Mouse (Mus musculus) hematopoietic stem cell, adult 5-6 weeks (primary cell): ENCODE measurements around the gene Ptprn2. TPM values are rescaled to one million over a fixed set of nuclear protein-coding genes. Genes with fewer than 3 reads are reported as not detected.

Source experiments
- ATAC-seq, 2 experiments: fragments of 125-278 bp in 1 of 2; replicated peaks in 1 of 2; 2 replicates each; pipeline ENCODE4 v1.8.0; 2016 to 2017; ENCODE audit warnings: inconsistent platforms in 2 of 2, mild to moderate bottlenecking in 2 of 2, moderate number of reproducible peaks in 2 of 2, low read depth in 1 of 2, moderate TSS enrichment in 1 of 2; ENCODE audit not compliant: low FRiP score in 2 of 2, poor library complexity in 2 of 2, severe bottlenecking in 2 of 2, insufficient read depth in 1 of 2, low TSS enrichment in 1 of 2
- total RNA-seq: library from RNA; stranded (forward); fragments of 172-1452, 232-1000 nt; gene quantifications from 2 replicates; pipeline ENCODE4 v1.2.3, GENCODE M21; 2017

The Ptprn2 gene
- total RNA-seq, 1 experiment from 2014 or later, result not detected

DNA sequence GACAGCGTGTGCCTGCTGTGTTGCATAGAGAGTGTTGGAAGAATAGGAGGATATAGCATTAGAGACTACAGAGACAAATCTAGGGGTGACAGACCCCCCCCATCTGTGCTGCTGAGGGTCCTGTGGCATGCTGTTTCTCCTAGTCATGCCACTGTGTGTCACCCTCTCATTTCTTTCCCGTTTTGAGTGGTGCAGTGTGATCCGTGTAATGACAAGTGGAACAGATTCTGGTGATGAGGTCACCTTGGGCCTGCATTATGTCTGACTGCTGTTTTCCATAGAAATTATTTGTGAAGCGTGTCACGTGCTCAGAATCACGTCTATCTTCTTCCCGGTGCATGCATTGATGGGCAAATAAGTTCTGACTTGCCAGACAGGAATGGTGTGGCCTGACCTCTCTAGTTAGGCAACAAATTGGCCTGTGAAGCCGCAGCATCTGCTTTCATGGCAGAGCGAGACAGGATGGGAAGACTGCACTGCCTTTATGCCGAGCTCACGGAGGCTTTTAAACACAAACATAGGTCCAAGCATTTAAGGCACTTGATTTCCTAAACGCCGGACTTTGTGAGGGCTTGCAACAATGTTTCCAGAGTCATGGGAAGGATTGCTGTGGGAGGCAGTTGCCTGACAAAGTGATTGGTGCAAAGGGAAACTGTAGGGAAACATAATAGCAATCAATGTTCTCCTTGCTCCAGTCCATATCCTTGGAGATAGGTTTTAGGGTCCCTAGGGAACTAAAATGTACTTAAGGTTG lies 467.1 kb downstream of the Ptprn2 start:
- no peak for ATAC-seq

DNA sequence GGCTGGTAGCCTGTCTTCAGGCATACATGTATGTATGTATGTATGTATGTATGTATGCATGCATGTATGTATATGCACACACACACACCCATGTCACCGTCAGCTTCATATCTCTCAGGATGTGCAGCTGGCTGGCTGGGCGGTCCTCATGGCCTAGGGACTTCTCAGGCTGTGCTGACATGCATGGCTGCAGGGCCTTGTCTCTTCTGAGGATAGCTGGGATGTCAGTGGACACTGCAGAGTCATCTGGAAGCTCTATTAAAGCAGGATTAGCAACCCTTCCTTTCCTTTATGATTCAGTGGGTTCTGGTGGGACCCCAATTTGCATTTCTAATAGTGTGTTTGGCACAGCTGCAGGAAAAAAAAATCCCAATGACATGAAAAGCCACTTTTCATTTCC lies 473.6 kb downstream of the Ptprn2 start:
- ATAC-seq, result no peak

DNA sequence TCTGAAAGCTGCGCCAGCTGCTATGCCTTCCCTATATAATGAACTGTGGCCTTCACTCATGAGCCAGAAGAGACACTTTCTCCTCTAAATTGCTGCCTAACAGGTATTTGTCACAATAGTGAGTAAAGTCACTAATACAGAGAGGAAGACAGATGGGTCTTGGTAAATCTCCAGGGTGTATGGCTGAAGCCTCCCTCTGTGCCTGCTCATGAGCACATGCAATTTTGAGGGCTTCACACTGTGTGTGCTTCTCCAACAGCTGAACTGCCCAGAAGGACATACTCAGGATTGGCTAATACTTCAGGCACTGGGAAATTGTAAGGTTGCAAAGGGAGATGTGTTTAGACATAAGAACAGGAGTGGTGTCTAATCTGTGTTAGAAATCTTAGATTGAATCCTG lies 478.4 kb downstream of the Ptprn2 start:
- no peak for ATAC-seq

DNA sequence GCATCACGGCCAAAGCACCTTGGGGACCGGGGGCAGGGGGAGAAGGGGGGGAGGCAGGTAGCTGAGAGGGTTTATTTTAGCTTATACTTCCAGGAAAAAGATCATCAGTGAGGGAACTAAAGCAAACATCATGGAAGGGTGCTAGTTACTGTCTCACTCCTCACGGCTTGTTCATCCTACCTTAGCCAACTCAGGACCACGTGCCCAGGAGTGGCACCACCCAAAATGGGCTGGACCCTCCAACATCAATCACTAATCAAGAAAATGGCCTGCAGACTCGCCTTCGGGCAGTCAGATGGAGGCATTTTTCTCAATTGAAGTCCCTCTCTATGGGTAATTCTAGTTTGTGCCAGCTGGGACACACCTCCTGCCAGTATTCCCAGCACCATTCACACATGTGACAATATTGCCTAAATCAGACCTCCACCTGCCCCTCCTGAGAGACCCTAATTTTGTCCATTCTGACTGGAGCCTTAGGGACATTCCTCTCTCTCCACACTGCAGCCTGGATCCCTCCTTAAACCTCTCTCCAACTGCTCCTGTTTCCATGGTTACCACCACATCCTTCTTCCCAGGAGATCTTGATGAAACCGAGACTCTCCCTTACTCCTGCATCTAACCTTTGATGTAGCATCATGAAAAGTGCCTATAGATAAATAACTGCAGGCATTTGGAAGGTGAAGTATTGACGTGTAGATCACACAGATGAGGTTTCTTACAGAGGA lies 482.9 kb downstream of the Ptprn2 start:
- no peak for ATAC-seq

DNA sequence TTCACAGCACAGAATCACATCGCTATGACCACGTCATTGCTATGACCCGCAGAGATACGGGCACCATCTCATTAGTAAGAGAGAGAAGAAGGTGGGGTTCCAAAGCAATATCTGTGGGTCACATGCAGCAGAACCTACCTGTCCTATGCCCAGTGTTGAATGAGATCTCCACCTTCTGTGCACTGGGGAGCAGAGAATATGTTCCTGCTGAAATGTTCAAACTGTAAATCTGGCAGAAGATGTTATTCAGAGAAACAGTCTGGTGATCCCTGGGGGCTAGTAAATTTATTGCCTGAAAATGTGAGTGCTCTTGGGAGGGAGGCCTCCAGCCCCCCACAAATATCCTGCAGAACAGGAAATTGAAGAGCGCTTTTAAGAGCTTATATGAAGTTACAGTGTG lies 490.0 kb downstream of the Ptprn2 start:
- no peak for ATAC-seq

DNA sequence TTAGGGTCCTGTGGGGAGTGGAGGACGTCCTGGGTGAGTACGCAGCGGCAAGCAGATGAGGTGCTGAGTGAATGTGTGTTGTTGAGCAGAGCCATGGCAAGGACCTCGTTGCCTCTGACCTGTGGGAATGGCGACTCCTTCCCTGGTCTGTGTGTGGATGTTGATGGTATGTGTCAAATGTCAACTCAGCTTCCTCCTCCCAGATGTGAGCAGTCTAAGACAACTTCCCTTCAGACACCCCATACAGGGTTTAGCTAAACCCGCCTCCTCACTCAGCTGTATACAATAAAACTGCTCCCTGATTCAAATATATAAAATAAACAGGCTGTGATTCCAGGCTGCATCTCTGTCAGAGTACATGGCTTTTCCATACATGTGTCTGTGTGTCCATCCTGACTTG lies 491.5 kb downstream of the Ptprn2 start:
- ATAC-seq, result no peak

DNA sequence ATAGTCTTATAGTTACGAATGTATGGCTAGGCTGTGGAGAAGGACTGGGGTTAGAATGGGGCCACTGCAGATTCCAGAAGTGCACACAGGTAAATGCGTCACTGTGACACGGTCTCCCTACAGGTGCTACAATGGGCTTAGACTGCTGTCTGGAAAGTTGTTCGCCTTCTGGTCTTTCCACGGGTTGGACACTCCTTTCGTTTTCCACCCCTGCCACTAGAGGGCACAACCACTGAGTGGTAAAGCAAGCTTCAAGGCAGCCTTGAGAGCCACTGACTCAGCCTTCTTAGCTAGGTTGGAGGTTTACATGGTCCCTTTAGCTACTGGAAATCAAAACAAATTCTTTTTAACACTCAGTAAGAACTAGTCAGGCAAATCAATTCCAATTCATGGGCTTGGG lies 492.7 kb downstream of the Ptprn2 start:
- no peak for ATAC-seq

DNA sequence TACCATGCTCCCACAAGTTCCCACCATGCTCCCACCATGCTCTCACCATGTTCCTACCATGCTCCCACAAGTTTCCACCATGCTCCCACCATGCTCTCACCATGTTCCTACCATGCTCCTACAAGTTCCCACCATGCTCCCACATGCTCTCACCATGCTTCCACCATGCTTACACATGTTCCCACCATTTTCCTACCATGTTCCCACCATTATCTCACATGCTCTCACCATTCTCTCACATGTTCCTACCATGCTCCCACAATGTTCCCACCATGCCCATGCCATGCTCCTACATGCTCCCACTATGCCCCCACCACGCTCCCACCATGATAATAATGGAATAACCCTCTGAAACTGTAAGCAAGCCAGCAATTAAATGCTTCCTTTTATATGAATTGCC lies 495.8 kb downstream of the Ptprn2 start:
- ATAC-seq, result no peak

DNA sequence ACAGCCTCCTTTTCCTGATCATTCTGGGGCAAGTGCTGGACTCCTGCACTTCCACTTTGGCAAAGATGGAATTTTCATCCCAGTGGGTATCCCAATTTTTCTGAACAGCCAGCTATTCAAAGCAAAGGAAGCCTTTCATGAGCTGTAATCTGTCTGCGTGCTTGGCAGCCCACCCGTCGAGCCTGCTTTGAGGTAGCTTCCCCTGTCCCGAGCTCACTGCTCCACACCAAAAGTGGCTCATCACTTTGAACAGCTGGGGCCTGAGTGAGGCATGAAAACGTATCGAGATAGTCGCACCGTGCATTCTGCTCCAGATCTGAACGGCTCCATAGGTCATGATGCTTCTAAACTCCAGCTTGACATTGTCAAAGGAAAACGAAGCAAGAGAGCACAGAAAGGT lies 503.6 kb downstream of the Ptprn2 start:
- ATAC-seq, result no peak

DNA sequence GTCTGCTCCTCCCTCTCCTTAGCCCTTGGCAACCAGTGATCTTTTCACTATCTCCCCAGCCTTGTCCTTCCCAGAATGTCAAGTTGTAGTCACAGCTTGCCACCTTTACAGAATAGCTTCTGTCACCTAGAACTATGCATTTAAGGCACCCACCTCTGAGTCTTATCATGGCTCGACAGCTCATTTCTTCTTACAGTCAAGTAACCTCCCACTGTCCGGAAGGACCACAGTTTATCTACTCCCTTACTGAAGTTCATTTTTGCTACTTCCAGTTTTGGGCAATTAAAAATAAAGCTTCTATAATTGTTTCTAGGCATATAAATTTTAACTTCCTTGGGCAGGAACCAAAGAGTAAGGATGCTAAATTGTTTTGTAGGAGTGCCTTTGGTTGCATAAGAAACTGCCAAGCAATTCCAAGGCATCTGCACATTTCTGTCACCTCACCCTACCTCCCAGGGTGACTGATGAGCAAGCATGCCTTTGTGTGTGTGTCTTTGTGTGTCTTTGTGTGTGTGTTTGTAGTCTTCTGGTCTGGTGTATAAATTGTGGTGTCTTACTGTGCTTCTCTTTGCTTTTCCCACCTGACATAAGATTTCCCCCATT lies 516.1 kb downstream of the Ptprn2 start:
- ATAC-seq, result no peak

DNA sequence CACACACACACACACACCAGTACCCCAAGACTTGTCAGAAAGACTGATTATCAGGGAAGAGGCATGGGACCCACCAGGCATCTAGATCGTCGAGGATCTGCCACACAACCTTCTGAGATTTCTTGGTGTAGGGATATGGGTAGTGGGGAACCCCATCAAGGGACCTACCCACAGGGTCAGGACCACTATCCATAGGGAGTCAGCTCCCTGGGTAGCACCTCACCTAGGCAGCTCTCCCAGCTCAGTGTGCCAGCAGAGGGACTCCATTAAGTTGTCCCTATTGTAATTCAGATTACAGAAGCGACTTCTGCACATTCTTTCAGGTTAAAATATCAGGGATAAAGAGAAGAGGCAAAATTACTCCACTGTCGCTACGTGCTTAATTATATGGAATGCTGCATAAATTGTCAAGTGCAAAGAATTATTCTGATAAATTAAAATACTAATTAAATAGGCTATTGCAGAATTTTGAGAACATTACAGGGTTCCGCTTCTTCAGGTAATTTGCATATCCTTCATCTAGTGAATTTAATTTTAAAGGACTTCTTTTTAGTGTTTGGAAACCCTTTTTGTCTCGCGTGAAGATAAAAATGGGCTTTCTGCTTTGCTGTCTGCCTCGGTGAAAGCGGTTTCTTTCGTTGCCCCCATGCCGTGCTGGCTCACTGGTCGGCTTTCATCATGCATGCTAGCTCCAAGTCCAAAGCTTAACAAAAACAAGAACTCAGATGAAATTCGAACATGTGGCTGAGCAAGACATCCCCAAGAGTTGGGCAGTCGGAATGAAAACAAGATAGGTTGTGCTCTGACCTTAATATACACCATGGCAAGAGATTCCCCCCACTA lies 531.5 kb downstream of the Ptprn2 start:
- ATAC-seq, result no peak

DNA sequence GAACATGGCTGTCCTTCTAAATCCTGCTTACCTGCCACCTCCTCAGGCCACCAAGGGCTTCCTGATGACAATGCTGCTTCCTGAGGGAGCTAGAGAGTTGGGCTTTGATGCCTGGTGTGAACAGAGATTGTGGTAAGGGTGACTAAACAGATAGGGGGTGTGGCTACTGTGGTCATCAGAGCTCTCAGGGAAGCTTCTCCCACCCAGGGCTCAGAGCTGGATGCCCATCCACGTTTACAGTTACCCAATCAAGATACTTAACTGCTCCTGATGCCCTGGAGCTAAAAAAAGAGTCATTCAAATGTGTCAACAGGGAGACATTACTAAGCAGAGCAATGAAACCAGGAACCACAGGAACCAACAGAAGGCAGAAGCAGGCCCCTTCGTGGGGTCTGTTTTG lies 532.4 kb downstream of the Ptprn2 start:
- ATAC-seq, result no peak

DNA sequence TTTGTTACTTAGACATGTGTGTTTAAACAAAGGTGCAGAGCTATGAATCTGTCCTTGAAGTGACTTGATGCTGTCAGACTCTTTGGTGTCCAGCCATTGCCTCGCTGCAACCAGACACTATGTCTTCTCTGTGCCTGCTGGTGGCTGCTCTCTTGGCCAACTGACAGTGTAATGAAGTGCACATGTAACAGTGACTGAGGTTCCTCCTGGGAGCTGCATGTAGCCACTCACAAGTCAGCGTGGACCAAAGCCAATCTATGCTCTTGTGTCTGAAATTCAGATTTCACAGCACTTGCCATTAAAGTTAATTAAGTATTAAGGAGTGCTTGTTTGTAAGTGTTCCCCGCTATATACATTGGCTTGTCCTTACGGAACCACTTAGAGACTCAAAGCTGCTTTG lies 537.7 kb downstream of the Ptprn2 start:
- no peak for ATAC-seq

DNA sequence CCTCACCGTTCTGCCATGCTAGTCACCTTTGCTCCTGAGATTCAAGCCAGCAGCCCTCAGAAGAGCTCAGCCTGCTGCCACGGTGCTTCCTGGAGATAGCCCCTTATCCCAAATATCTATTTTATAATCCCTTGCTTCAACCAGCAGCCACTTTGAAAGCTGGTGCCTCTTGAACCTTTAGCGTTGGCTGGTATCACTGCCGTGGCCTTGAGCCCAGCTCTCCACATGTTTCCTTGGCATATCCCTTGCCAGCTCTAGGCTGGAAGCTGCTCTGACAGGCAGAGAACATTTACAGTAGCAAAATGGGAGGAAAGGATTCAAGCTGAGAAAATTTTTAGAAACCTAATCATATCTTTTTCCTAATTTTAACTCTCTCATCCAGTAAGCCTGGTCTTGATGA lies 539.4 kb downstream of the Ptprn2 start:
- ATAC-seq, result no peak

DNA sequence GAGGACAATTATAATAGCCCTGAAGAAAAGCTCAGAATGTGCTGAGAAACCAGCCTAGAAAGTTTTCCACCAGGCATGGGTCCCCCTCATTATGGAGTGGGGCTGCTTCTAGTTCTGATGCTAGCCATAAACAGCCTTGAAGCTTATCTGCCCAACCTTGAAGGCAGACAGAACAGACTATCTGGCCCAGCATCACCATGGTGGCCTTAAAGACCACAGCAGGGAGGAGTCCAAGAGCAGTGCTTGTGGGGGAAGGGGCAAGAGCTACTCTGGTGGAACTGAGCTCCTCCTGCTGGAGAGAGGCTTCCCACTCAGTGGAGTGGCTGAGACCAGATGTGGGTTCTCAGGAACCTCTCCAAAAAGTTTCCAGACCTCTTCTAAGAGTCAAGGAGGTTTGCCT lies 540.2 kb downstream of the Ptprn2 start:
- no peak for ATAC-seq

DNA sequence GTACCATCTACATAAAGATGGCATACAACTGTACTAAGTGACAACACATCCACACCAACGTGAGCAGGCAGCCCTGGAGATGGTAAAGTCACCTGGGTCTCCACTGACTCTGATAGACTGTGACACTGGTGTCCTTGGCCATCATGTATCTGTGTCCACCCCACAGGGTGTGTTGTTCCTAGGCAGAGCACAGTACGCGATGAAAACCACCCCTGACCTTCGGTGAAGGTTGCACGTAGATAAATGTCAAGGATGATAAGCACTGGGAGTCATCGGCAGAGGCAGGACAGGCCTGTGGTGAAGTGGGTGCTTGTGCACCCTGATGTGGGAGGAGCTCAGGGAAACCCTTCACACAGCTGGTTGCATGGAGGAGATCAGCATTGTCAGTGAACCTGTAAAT lies 541.8 kb downstream of the Ptprn2 start:
- no peak for ATAC-seq

DNA sequence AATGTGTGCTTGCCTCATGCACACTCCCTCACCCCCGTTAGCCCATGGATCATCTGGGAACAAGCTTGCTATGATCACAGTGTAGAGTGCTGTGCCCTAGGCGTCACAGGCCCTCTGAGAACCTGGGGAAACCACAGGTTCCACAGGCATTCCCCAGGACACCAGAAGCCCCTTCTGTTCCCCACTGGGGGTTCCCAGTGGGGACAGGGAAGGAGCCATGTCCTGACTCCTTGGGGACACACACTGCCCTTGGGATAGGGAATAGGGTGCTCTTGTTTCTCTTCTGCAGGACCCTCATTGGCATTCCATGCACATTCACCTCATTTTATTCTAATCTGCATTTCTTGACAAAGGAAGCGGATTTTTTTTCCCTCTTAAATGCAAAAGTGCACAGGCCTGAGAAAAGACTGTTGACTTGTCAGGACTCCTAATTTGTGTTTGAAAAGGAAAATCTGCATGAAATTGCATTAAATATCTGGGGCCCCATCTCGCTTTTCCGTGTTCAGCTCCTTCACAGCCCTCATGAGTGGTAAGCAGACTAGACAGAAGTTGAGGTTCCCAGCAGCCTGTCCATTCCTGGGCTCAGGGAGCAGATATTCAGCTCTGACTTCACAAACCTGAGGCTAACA lies 542.9 kb downstream of the Ptprn2 start:
- ATAC-seq, result no peak
